Mouse (Mus musculus) neural tube, embryonic 11.5 days (tissue): Measurements from ENCODE around the gene Tbc1d25. TPM values are rescaled to one million over a fixed set of nuclear protein-coding genes. Genes with fewer than 3 reads are reported as not detected.

ENCODE experiments used
- ATAC-seq: fragments of 200-750 bp; cut with Nextera tagmentation; 2 replicates; pipeline ENCODE4 v1.8.0; 2017; ENCODE audit warnings: moderate number of reproducible peaks, mild to moderate bottlenecking, moderate TSS enrichment, moderate library complexity; ENCODE audit not compliant: insufficient read depth, low FRiP score, low TSS enrichment
- DNase-seq: peaks from one replicate; pipeline ENCODE4 v3.0.0-alpha.2; 2015; ENCODE audit warnings: low spot score
- H3K27ac ChIP-seq: fragments of 300-500 bp; sonication (generic); 2 replicates; pipeline ENCODE4 v1.5.1; 2014; ENCODE audit warnings: low read depth, mild to moderate bottlenecking, low read length
- H3K27me3 ChIP-seq: fragments of 300-500 bp; sonication (generic); 2 replicates; pipeline ENCODE4 v1.6.1; 2014; ENCODE audit warnings: mild to moderate bottlenecking, low read length, mixed read lengths; ENCODE audit not compliant: control insufficient read depth, insufficient read depth
- H3K36me3 ChIP-seq: fragments of 300-500 bp; sonication (generic); 2 replicates; pipeline ENCODE4 v1.6.1; 2014; ENCODE audit warnings: mild to moderate bottlenecking, low read length, moderate library complexity, mixed read lengths; ENCODE audit not compliant: control insufficient read depth, insufficient read depth
- H3K4me1 ChIP-seq: fragments of 300-500 bp; sonication (generic); 2 replicates; pipeline ENCODE4 v1.6.1; 2014; ENCODE audit warnings: low read length, mixed read lengths; ENCODE audit not compliant: control insufficient read depth, insufficient read depth
- H3K4me2 ChIP-seq: fragments of 300-500 bp; sonication (generic); 2 replicates; pipeline ENCODE4 v1.6.1; 2014; ENCODE audit warnings: low read depth, mild to moderate bottlenecking, moderate library complexity
- H3K4me3 ChIP-seq: fragments of 300-500 bp; sonication (generic); 2 replicates; pipeline ENCODE4 v1.5.1; 2014; ENCODE audit warnings: low read depth, low read length
- H3K9ac ChIP-seq: fragments of 300-500 bp; sonication (generic); 2 replicates; pipeline ENCODE4 v1.6.1; 2014; ENCODE audit warnings: mild to moderate bottlenecking, low read length
- H3K9me3 ChIP-seq: fragments of 300-500 bp; sonication (generic); 2 replicates; pipeline ENCODE4 v1.6.1; 2016; ENCODE audit warnings: low read length; ENCODE audit not compliant: control insufficient read depth
- WGBS: fragments of 180-500 bp; shearing (Covaris S2); extraction: QIAGEN DNeasy Blood & Tissue Kit; methylation state at CpG from one replicate; pipeline ENCODE4 v1.1.7; 2014; 5-methylcytosine and 5-hydroxymethylcytosine counted together
- polyA plus RNA-seq: library from polyadenylated mRNA; unstranded; fragments of >200 nt; fragmentation: Nextera tagmentation; extraction: Ambion mirVana; gene quantifications from 2 replicates; pipeline ENCODE4 v1.2.1, GENCODE M21; 2014

Gene Tbc1d25
- polyA plus RNA-seq, 1 experiment from 2014 or later, result 14.8 TPM

GRCm38 (mm10) chrX:8192640-8193418, 16.8 kb upstream of the Tbc1d25 start:
- H3K27ac ChIP-seq, result peak overlapping the region; percentile 7; the same call in 1 of the 2 replicates
- H3K9me3 ChIP-seq, result no peaks in the 10 kb centered on the region
- WGBS, result 10% methylated on average over 38 of the region's 38 CpGs
- ATAC-seq (peak; percentile 98), DNase-seq (peak; percentile 81)
- no peaks in the 10 kb centered on the region for H3K36me3 ChIP-seq
- no peaks in the 10 kb centered on the region for H3K4me1 ChIP-seq
- peak overlapping the region; percentile 52 for H3K4me2 ChIP-seq
- H3K27me3 ChIP-seq, result no peaks in the 10 kb centered on the region
- peak overlapping the region; percentile 59 for H3K9ac ChIP-seq
- peak overlapping the region; percentile 33 for H3K4me3 ChIP-seq

DNA sequence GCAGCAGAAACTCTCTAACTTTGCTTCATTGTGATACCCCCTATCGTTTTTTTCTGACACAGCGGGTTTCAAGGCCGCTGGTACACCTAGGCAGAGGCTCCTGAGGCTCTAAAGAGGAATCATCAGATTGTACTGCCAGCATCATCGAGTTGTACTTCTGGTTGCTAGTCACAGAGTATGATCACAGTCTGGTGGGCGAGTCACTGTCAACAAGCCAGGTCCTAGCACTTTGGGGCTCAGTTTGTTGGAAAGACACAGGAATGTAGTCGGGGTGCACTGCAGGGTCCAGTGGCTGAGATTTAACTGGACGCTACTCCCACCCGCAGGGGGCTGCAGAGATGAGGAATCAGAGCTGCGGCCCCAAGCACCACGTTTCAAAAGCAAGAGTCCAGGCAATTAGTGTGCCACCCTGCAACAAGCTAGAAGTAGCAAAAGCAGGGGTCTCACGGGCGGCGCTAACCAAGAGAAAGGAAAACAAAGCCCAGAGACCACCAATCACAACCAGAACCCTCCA, 16.2 kb upstream of the Tbc1d25 start:
- H3K36me3 ChIP-seq, result no peaks in the 10 kb centered on the region
- no peaks in the 10 kb centered on the region for H3K27me3 ChIP-seq
- ATAC-seq (no peak; the same call in 1 of the 2 replicates), DNase-seq (no peak)
- peak overlapping the region; percentile 7; the same call in 1 of the 2 replicates for H3K27ac ChIP-seq
- peak overlapping the region; percentile 33 for H3K4me3 ChIP-seq
- 21% methylated on average over 13 of the region's 13 CpGs for WGBS
- no peaks in the 10 kb centered on the region for H3K4me1 ChIP-seq
- H3K9ac ChIP-seq, result peak overlapping the region; percentile 59
- no peaks in the 10 kb centered on the region for H3K9me3 ChIP-seq
- H3K4me2 ChIP-seq, result peak overlapping the region; percentile 52

- DNase-seq, result no peak
- Histone ChIP-seq H3K4me1 (no peaks in the 10 kb centered on the region), H3K4me2 (no peak overlapping the region), H3K9me3 (peaks cover 3% of the 10 kb centered on the region; the same call in 1 of the 2 replicates), H3K27ac (no peak overlapping the region), H3K9ac (no peak overlapping the region), H3K27me3 (no peaks in the 10 kb centered on the region), H3K4me3 (no peak overlapping the region), H3K36me3 (no peaks in the 10 kb centered on the region)
- WGBS, result 18% methylated on average over 7 of the region's 7 CpGs
- ATAC-seq, result no peak
Observed at GRCm38 (mm10) chrX:8182871-8183540, 7.0 kb upstream of the Tbc1d25 start.

- no peaks in the 10 kb centered on the region for H3K27me3 ChIP-seq
- no peaks in the 10 kb centered on the region for H3K9me3 ChIP-seq
- H3K4me3 ChIP-seq, result no peak overlapping the region
- H3K9ac ChIP-seq, result no peak overlapping the region
- no peak for ATAC-seq
- H3K4me1 ChIP-seq, result no peaks in the 10 kb centered on the region
- DNase-seq, result no peak
- H3K36me3 ChIP-seq, result no peaks in the 10 kb centered on the region
- no peak overlapping the region for H3K27ac ChIP-seq
- no peak overlapping the region for H3K4me2 ChIP-seq
- WGBS, result 93% methylated on average over 5 of the region's 5 CpGs
Observed at GRCm38 (mm10) chrX:8179646-8180045, 3.7 kb upstream of the Tbc1d25 start.

- 90% methylated on average over 2 of the region's 2 CpGs for WGBS
Observed at GRCm38 (mm10) chrX:8178871-8179270, 2.9 kb upstream of the Tbc1d25 start.

DNA sequence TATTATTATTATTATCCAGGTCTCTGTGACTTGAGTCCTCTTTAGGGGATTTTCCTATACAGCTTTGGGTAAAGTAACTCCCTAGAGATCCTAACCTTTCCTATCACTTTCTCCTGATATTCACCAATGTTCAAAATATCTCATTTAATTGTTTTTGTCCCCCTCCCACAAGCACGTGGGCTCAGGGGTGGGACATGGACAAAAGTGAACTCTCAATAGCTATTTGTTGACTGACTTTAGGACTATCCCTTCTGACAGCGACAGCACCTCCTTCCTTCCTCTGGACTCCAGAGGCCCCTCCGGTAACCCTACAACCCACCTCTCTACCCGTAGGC, 845 bp downstream of the Tbc1d25 start:
- H3K9ac ChIP-seq, result peak overlapping the region; percentile 53
- peak overlapping the region; percentile 54 for H3K4me3 ChIP-seq
- H3K27ac ChIP-seq, result no peak overlapping the region
- DNase-seq, result no peak
- WGBS, result 16% methylated on average over 4 of the region's 4 CpGs
- H3K9me3 ChIP-seq, result no peaks in the 10 kb centered on the region
- no peak for ATAC-seq
- no peaks in the 10 kb centered on the region for H3K36me3 ChIP-seq
- peak overlapping the region; percentile 51 for H3K4me2 ChIP-seq
- no peaks in the 10 kb centered on the region for H3K4me1 ChIP-seq
- no peaks in the 10 kb centered on the region for H3K27me3 ChIP-seq

More at GRCm38 (mm10) chrX:8178871-8179270, 2.9 kb upstream of the Tbc1d25 start:
- Histone ChIP-seq H3K9ac (no peak overlapping the region), H3K4me3 (no peak overlapping the region), H3K36me3 (no peaks in the 10 kb centered on the region), H3K4me2 (no peak overlapping the region), H3K9me3 (no peaks in the 10 kb centered on the region), H3K27me3 (no peaks in the 10 kb centered on the region), H3K4me1 (no peaks in the 10 kb centered on the region), H3K27ac (no peak overlapping the region)
- ATAC-seq (no peak), DNase-seq (no peak)

- H3K4me1 ChIP-seq, result no peaks in the 10 kb centered on the region
- WGBS, result 88% methylated on average over 10 of the region's 10 CpGs
- no peak overlapping the region for H3K27ac ChIP-seq
- H3K36me3 ChIP-seq, result no peaks in the 10 kb centered on the region
- no peaks in the 10 kb centered on the region for H3K27me3 ChIP-seq
- H3K4me3 ChIP-seq, result no peak overlapping the region
- no peak overlapping the region for H3K9ac ChIP-seq
- H3K4me2 ChIP-seq, result no peak overlapping the region
- H3K9me3 ChIP-seq, result no peaks in the 10 kb centered on the region
- ATAC-seq (no peak), DNase-seq (no peak)
Observed at GRCm38 (mm10) chrX:8167716-8168647, 8.0 kb downstream of the Tbc1d25 start.

GRCm38 (mm10) chrX:8164471-8164870, 11.5 kb downstream of the Tbc1d25 start:
- no peak overlapping the region for H3K27ac ChIP-seq
- H3K9ac ChIP-seq, result no peak overlapping the region
- ATAC-seq, result no peak
- no peak overlapping the region for H3K4me3 ChIP-seq
- no peak overlapping the region for H3K4me2 ChIP-seq
- H3K36me3 ChIP-seq, result no peaks in the 10 kb centered on the region
- DNase-seq, result no peak
- 95% methylated on average over 4 of the region's 4 CpGs for WGBS
- H3K27me3 ChIP-seq, result no peaks in the 10 kb centered on the region
- no peaks in the 10 kb centered on the region for H3K9me3 ChIP-seq
- H3K4me1 ChIP-seq, result no peaks in the 10 kb centered on the region
